Mouse (Mus musculus) yolk sac, embryonic 10.5 days (tissue): Measurements from ENCODE around the gene Cpne1.

Experiments
- DNase-seq: peaks from one replicate; pipeline ENCODE4 v3.0.0-alpha.2; 2017; ENCODE audit warnings: low spot score

The Cpne1 gene

DNA sequence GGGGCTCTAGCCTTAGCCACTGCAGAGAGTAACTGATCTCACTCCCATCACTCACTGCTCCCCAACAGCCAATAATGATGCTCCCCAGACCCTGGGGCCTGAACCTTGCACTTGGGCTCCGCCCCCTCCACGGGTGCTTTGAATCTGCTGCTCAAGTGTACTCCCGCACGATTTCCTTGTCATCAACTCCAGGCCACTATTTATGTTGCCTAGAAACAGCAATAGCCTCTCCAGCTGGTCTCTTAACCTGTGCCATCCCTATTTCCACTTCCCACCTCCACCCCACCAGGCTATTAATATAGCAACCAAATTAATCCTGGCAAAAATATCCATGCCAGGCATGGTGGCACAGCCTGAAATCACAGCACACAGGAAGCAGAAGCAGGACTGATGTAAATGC lies 32.1 kb downstream of the Cpne1 start:
- DNase-seq = no peak

- DNase-seq = no peak
Measured at GRCm38 (mm10) chr2:156079183-156079560, 32.6 kb downstream of the Cpne1 start.

- DNase-seq = no peak
Measured at GRCm38 (mm10) chr2:156078421-156079182, 33.2 kb downstream of the Cpne1 start.

DNA sequence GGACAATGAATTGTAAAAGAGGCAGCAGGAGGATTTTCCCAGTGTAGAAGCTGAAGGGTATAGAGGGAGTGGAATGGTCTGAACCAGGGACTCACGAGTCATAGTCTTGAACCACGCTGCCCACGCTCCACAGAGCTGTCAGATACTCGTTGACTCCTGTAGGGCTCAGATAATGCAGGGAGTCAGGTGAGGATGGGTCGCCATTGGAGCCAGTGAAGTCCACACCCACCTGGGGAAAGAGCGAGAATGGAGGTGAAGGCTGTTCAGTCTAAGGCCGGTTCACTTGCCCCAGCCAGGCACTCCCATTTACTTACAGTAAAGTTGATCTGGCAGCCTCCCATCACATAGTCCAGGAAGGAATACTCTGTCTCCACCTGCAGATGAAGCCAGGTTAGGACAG lies 34.3 kb downstream of the Cpne1 start:
- DNase-seq = no peak

- DNase-seq = no peak
Measured at GRCm38 (mm10) chr2:156073725-156074124, 38.0 kb downstream of the Cpne1 start.

DNA sequence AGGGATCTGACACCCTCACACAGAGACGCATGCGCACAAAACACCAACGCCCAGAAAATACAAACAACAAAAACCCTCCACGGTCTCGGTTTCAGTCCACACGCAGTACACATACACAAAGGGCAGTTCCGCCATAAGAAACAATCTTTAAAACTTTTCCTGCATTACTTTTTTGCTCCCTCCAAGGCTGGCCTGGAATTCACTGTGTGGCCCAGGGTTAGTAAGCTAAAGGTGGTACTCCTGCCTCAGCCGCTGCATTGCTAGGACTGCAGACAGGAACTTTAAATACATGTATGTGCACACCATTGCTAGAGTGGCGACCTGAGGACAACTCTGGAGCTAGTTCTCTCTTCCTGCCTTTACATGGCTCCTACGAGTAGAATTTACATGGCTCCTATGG lies 40.5 kb downstream of the Cpne1 start:
- DNase-seq = no peak

DNA sequence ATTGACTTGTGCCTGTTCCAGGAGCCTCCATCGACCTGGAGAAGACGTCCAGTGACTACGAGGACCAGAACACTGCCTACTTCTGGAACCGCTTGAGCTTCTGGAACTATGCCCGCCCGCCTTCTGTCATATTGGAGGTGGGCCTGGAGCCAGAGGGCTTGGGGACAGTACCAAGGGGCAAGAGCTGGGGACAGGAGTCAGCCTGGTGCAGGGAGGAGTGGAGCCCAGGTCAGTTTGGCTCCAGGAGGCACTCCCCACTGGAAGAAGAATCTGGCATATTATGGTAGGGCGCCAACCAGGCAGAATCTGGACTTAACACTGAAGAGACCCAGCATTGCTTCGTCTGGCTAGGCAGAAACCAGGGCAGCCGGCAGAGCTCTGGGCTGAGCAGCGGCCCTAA lies 43.8 kb downstream of the Cpne1 start:
- DNase-seq = no peak

DNA sequence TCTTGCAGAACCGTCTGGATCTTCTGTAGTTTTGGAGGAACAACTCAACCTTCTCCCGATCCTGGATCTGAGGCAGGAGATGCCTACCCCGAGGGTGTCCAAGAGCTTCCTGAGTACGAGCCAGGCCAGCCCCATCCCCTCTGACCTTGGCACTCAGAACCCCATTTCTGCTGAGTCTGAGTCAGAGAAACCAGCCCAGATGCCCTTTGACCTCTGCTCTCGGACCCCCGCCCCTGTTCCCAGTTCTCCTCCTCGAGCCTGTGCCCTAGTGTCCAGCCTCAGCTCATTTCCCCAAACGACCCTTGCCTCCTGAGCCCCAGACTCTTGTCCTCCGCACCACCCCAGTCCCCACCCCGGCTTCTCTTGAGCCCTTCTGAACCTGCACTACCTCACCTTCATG lies 45.6 kb downstream of the Cpne1 start:
- no peak for DNase-seq

DNA sequence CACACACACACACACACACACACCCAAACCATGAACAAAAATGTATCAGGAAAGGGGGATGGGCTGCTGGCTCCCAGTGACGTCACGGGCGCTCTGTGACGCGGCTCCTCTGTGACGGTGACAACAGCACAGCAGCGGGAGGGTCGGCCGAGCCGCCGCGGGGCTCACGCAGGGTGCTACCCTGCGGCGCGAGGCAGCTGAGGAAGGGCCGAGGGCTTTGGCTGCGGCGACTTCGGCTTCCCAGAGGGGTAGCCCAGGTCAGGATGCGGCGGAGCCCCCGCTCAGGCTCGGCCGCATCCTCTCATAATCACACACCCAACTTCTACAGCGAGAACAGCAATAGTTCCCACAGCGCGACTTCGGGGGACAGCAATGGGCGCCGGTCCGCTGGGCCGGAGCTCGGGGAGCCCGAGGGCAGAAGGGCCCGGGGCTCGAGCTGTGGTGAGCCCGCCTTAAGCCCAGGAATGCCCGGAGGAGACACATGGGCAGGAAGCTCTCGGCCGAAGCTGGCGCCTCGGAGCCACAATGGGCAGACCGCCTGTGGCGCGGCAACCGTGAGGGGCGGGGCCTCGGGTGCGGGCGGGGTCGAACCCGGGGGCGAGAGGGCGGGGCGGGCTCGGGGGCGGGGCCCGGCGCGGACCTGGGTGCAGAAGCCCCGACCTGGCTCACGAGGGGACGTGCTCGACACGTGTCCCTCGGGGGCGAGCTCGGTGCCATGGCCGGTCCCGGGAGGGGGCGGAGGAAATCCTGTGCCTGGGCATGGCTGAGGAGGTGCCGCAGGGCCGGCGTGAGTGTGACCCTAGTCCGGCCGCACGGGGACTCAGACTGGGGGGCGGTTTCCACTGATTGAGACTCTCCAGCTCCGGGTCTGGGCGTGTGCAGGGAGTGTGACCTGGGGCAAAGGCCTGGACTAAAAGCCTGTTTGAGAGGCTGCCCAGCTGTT lies 46.4 kb downstream of the Cpne1 start, which contains the start of gene Spag4:
Gene Spag4 (plus strand): TSS at position 77 of the 943 bp plus-strand sequence.
- peak; percentile 88 for DNase-seq

DNA sequence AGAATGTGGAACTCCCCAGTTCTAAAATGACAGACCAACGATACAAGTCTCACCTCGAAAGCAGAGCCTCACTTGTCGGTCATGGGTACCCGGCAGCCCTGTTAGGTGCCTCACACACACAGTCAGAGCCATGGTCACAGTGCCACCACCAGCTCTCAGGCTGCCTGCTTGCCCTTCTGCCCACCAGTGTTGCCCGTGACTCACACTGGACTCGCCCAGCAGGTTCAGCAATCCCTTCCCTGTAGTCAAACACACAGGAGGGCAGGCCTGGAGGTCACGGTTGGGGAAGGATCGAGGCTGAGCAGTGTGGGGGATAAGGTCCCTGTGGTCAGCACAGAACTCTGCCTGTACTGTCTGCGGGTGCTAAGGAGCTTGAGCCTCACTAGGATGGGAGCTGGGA lies 58.9 kb downstream of the Cpne1 start, which contains the start of gene Fer1l4:
Gene Fer1l4 (minus strand): TSS at position 132 of the 400 bp plus-strand sequence.
- no peak for DNase-seq

DNA sequence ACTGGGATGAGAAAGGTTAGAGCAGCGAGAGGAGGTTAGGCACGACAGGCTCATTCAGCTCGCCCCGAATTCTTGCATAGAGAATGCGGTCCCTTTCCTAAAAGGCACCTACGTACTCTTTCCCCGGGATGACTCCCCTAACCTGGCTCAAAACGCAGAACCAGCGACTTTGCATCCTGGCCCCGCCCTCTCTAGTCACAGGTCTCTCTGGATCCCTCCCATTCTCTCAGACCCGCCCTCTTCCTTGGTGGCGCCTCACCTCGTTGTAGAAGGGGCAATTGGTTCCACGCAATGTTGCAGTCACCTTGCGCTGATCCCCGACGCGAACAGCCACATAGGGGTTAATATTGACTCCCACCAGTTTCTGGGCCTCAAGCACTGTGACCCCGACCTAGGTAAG lies 63.8 kb downstream of the Cpne1 start:
- peak; percentile 16 for DNase-seq

GRCm38 (mm10) chr2:156042903-156043302 lies 68.9 kb downstream of the Cpne1 start:
- no peak for DNase-seq

DNA sequence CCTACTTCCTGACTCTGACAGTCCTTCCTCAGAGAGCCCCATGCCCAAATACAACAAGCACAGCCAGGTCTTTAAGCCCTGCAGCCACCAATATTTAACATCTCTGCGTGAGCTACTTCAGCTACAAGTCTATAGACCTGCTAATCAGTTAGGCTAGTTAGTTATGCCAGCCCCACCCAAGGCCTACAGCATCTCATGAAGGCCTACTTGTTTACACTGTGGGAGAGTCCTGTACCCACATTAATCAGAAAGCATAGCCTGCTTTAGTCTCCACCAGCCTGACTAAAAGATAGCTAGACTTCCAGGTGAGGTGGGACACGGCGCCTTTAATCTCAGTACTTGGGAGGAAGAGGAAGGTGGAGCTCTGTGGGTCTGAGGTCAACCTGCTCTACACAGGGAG lies 72.4 kb downstream of the Cpne1 start:
- no peak for DNase-seq

DNA sequence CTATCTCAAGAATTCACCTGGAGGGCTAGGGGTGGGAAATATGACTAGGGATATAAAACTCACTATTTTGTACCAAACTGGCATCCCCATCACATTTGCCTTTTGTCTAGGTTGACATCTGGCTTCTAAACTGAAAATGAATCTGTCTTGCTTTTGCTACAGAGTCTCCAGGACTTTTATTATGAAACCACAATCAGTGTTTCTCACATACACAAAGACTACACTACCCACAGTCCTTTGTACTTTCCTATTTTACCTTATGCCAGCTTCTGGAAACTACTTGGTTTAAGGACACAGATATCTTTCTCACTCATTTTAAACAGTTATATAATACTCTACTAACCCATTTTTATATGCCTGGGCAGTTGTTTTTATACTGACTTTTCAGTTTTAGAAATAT lies 86.3 kb downstream of the Cpne1 start:
- DNase-seq = no peak
